Comparison of ENCODE assay signal across 18 mouse cellular contexts in genomic region chr2:77498379-77498778, GRCm38 (mm10).
DNase-seq lines count a peak whose midpoint lies in the region; ATAC-seq and TF ChIP-seq lines count a peak whose summit lies in the region.
"Had no signal": no experiment of that assay in that cellular context is flagged by ENCODE, and none has a peak within 500 bp of the region (broad histone marks: within the 10 kb centered on the region; RNA-seq: fewer than 3 reads in every experiment).

No protein-coding gene starts in this region.

- H3K4me2 ChIP-seq in stomach, embryonic 15.5 days, result no peak overlapping the region
- no peak overlapping the region for H3K4me2 ChIP-seq in stomach, postnatal 0 days (replicated peaks; ENCODE audit: low read depth)
- peak overlapping the region; percentile 37; the same call in 1 of the 2 replicates for H3K4me2 ChIP-seq in liver, embryonic 12.5 days
- no peak overlapping the region for H3K4me2 ChIP-seq in liver, embryonic 16.5 days (ENCODE audit: low read depth, low read length)
- H3K4me2 ChIP-seq: embryonic facial prominence, embryonic 12.5 days; forebrain, embryonic 12.5 days; heart, embryonic 13.5 days; hindbrain, embryonic 15.5 days had no signal

- no peaks in the 10 kb centered on the region for H3K9me3 ChIP-seq in stomach, embryonic 15.5 days
- no peaks in the 10 kb centered on the region for H3K9me3 ChIP-seq in stomach, postnatal 0 days (ENCODE audit: control insufficient read depth, low read length)
- H3K9me3 ChIP-seq in liver, embryonic 12.5 days (replicated peaks), result 0 out of 2 replicates have a peak, but pooled peaks cover 3% of the 10 kb centered on the region
- H3K9me3 ChIP-seq in liver, embryonic 16.5 days (replicated peaks; ENCODE audit: control insufficient read depth, low read length), result no peaks in the 10 kb centered on the region
- H3K9me3 ChIP-seq: embryonic facial prominence, embryonic 12.5 days; forebrain, embryonic 12.5 days; hindbrain, embryonic 15.5 days had no signal

- no peak for TF ChIP-seq CTCF in stomach, postnatal 0 days (IDR thresholded peaks at IDR 0.05; ENCODE audit: low read depth)
- no peak for TF ChIP-seq CTCF in olfactory bulb, adult 2 months (IDR thresholded peaks at IDR 0.05; ENCODE audit: insufficient read depth, low read depth, low read length)

- 77% methylated on average over 4 of the region's 4 CpGs for WGBS in stomach, embryonic 15.5 days
- WGBS in stomach, postnatal 0 days, result 84% methylated on average over 4 of the region's 4 CpGs
- 34% methylated on average over 4 of the region's 4 CpGs for WGBS in liver, embryonic 12.5 days (ENCODE audit: insufficient replicate concordance)
- 36% methylated on average over 4 of the region's 4 CpGs for WGBS in liver, embryonic 16.5 days (ENCODE audit: insufficient replicate concordance)
- WGBS in olfactory bulb, adult 2 months, result 75% methylated on average over 4 of the region's 4 CpGs

- no peaks in the 10 kb centered on the region for H3K27me3 ChIP-seq in stomach, embryonic 15.5 days (replicated peaks)
- H3K27me3 ChIP-seq in stomach, postnatal 0 days (ENCODE audit: control insufficient read depth, insufficient read depth, low read length), result no peaks in the 10 kb centered on the region
- no peaks in the 10 kb centered on the region for H3K27me3 ChIP-seq in liver, embryonic 12.5 days (replicated peaks)
- no peaks in the 10 kb centered on the region for H3K27me3 ChIP-seq in liver, embryonic 16.5 days (ENCODE audit: control insufficient read depth, insufficient read depth, low read depth, low read length)
- H3K27me3 ChIP-seq: embryonic facial prominence, embryonic 12.5 days; forebrain, embryonic 12.5 days; heart, embryonic 13.5 days; hindbrain, embryonic 15.5 days had no signal

- no peak for TF ChIP-seq POLR2A in olfactory bulb, adult 2 months (IDR thresholded peaks at IDR 0.05; ENCODE audit: insufficient read depth, low read depth, low read length)

- peak; percentile 53; the same call in 1 of the 2 replicates for ATAC-seq in stomach, embryonic 15.5 days (ENCODE audit: insufficient read depth, low FRiP score, low read depth)
- no peak for ATAC-seq in stomach, postnatal 0 days (ENCODE audit: low FRiP score, low TSS enrichment)
- peak; percentile 91 for ATAC-seq in liver, embryonic 12.5 days
- ATAC-seq in liver, embryonic 16.5 days (ENCODE audit: low read depth), result peak; percentile 84
- ATAC-seq: forebrain, postnatal 0 days had no signal

- no peak overlapping the region for H3K4me3 ChIP-seq in stomach, embryonic 15.5 days (replicated peaks)
- H3K4me3 ChIP-seq in stomach, postnatal 0 days (ENCODE audit: low read depth, low read length), result no peak overlapping the region
- no peak overlapping the region for H3K4me3 ChIP-seq in liver, embryonic 12.5 days
- H3K4me3 ChIP-seq in liver, embryonic 16.5 days (ENCODE audit: low read depth, low read length), result no peak overlapping the region
- H3K4me3 ChIP-seq in olfactory bulb, adult 2 months (ENCODE audit: insufficient read depth, low read depth, low read length), result no peak overlapping the region
- H3K4me3 ChIP-seq: embryonic facial prominence, embryonic 12.5 days; forebrain, embryonic 12.5 days; heart, embryonic 13.5 days; hindbrain, embryonic 15.5 days had no signal

- TF ChIP-seq EP300 in stomach, postnatal 0 days (optimal IDR thresholded peaks at IDR 0.05), result no peak

- no peak overlapping the region for H3K27ac ChIP-seq in stomach, embryonic 15.5 days
- H3K27ac ChIP-seq in stomach, postnatal 0 days (replicated peaks), result no peak overlapping the region
- H3K27ac ChIP-seq in liver, embryonic 12.5 days, result peak overlapping the region; percentile 32; the same call in 1 of the 2 replicates
- H3K27ac ChIP-seq in liver, embryonic 16.5 days (ENCODE audit: low read length), result peak overlapping the region; percentile 7; the same call in 1 of the 2 replicates
- H3K27ac ChIP-seq in olfactory bulb, adult 2 months (ENCODE audit: insufficient read depth, low read depth, low read length), result peak overlapping the region; percentile 41; the same call in 1 of the 2 replicates
- H3K27ac ChIP-seq: embryonic facial prominence, embryonic 12.5 days; forebrain, embryonic 12.5 days; heart, embryonic 13.5 days; hindbrain, embryonic 15.5 days had no signal

- no peak for DNase-seq in stomach, postnatal 0 days (ENCODE audit: low spot score)
- no peak for DNase-seq in Muller cell, postnatal 12 days (ENCODE audit: inconsistent ontology term)
- no peak for DNase-seq in layer of hippocampus, adult 11-12 months (ENCODE audit: low spot score)
- DNase-seq in MN1 (ENCODE audit: low spot score), result no peak
- DNase-seq: adrenal gland, adult 2 months; cerebellum, adult 2 months; cerebellum, postnatal 14 days; forebrain, postnatal 0 days; gastrocnemius, postnatal 14 days; heart, postnatal 36 days had no signal

- H3K36me3 ChIP-seq in stomach, embryonic 15.5 days, result no peaks in the 10 kb centered on the region
- no peaks in the 10 kb centered on the region for H3K36me3 ChIP-seq in stomach, postnatal 0 days (ENCODE audit: control insufficient read depth, insufficient read depth, low read length)
- H3K36me3 ChIP-seq in liver, embryonic 12.5 days, result no peaks in the 10 kb centered on the region
- 0 out of 2 replicates have a peak, but pooled peaks cover 2% of the 10 kb centered on the region for H3K36me3 ChIP-seq in liver, embryonic 16.5 days (ENCODE audit: control insufficient read depth, insufficient read depth)
- H3K36me3 ChIP-seq: embryonic facial prominence, embryonic 12.5 days; forebrain, embryonic 12.5 days; heart, embryonic 13.5 days; hindbrain, embryonic 15.5 days had no signal

- H3K9ac ChIP-seq in stomach, embryonic 15.5 days, result no peak overlapping the region
- no peak overlapping the region for H3K9ac ChIP-seq in stomach, postnatal 0 days (ENCODE audit: low read length)
- 0 out of 2 replicates have a peak overlapping the region, but pooled peaks have one; percentile 3 for H3K9ac ChIP-seq in liver, embryonic 12.5 days
- no peak overlapping the region for H3K9ac ChIP-seq in liver, embryonic 16.5 days (ENCODE audit: low read depth, low read length)
- H3K9ac ChIP-seq: embryonic facial prominence, embryonic 12.5 days; forebrain, embryonic 12.5 days; forebrain, postnatal 0 days; heart, embryonic 13.5 days; hindbrain, embryonic 15.5 days had no signal

- H3K4me1 ChIP-seq in stomach, embryonic 15.5 days, result no peaks in the 10 kb centered on the region
- H3K4me1 ChIP-seq in stomach, postnatal 0 days (replicated peaks; ENCODE audit: control insufficient read depth, insufficient read depth), result no peaks in the 10 kb centered on the region
- H3K4me1 ChIP-seq in liver, embryonic 12.5 days, result peaks cover 39% of the 10 kb centered on the region
- H3K4me1 ChIP-seq in liver, embryonic 16.5 days (ENCODE audit: control insufficient read depth, low read depth, low read length), result peaks cover 25% of the 10 kb centered on the region
- peaks cover 8% of the 10 kb centered on the region for H3K4me1 ChIP-seq in olfactory bulb, adult 2 months (ENCODE audit: control insufficient read depth, insufficient read depth, low read length)
- H3K4me1 ChIP-seq: embryonic facial prominence, embryonic 12.5 days; forebrain, embryonic 12.5 days; hindbrain, embryonic 15.5 days had no signal

Comparison
In these comparisons a context has a peak if more than half of its experiments do, and no peak if none do; other contexts are left out.
1. H3K27ac ChIP-seq: peak in liver, embryonic 12.5 days (single experiment), liver, embryonic 16.5 days (single experiment) and olfactory bulb, adult 2 months (single experiment); none in stomach, embryonic 15.5 days (single experiment) and stomach, postnatal 0 days (single experiment).